ENCODE assay signal across 8 mouse cellular contexts in genomic region chr16:50841677-50842580, GRCm38 (mm10).
DNase-seq lines count a peak whose midpoint lies in the region; ATAC-seq lines count a peak whose summit lies in the region.

No protein-coding gene starts in this region.

- no peak overlapping the region for H3K9ac ChIP-seq in midbrain, embryonic 14.5 days (replicated peaks; ENCODE audit: low read length)
- H3K9ac ChIP-seq in stomach, embryonic 16.5 days (ENCODE audit: low read length) = no peak overlapping the region

- no peaks in the 10 kb centered on the region for H3K4me1 ChIP-seq in midbrain, embryonic 14.5 days (ENCODE audit: control insufficient read depth, insufficient read depth, low read length)
- no peaks in the 10 kb centered on the region for H3K4me1 ChIP-seq in stomach, embryonic 16.5 days (ENCODE audit: control insufficient read depth, insufficient read depth, low read length)

- H3K9me3 ChIP-seq in midbrain, embryonic 14.5 days (ENCODE audit: control insufficient read depth, low read length) = no peaks in the 10 kb centered on the region
- no peaks in the 10 kb centered on the region for H3K9me3 ChIP-seq in stomach, embryonic 16.5 days (replicated peaks; ENCODE audit: control insufficient read depth, low read length)

- WGBS in midbrain, embryonic 14.5 days = 39% methylated on average over 15 of the region's 15 CpGs
- WGBS in stomach, embryonic 16.5 days = 49% methylated on average over 15 of the region's 15 CpGs

- ATAC-seq in common myeloid progenitor, adult 5-6 weeks (replicated peaks; ENCODE audit: low read depth, poor library complexity, severe bottlenecking) = peak; percentile 87
- ATAC-seq in midbrain, embryonic 14.5 days (ENCODE audit: low FRiP score, low TSS enrichment) = peak; percentile 88
- ATAC-seq in stomach, embryonic 16.5 days (ENCODE audit: insufficient read depth, low FRiP score) = peak; percentile 40; the same call in 1 of the 2 replicates

- no peaks in the 10 kb centered on the region for H3K27me3 ChIP-seq in midbrain, embryonic 14.5 days (ENCODE audit: control insufficient read depth, insufficient read depth, low read length)
- H3K27me3 ChIP-seq in stomach, embryonic 16.5 days (ENCODE audit: control insufficient read depth, insufficient read depth, low read length) = no peaks in the 10 kb centered on the region

- peak; percentile 74 for DNase-seq in urinary bladder, postnatal 14 days (ENCODE audit: low spot score)
- no peak for DNase-seq in urinary bladder, postnatal 10 days (ENCODE audit: low spot score)
- peak; percentile 10 to 52 for DNase-seq in gastrocnemius, adult 8-10 months (ENCODE audit: low spot score in 2 of 2)
- DNase-seq in kidney, adult 11 months = peak; percentile 56
- peak; percentile 66 to 75 for DNase-seq in left cerebral cortex, postnatal 36 days (ENCODE audit: low spot score in 2 of 2)
- peak; percentile 96 for DNase-seq in midbrain, embryonic 14.5 days

- intact Hi-C loops in left cerebral cortex, postnatal 36 days (cut with DNase I) = loop anchor here (5.0 kb wide), 2 partner anchors 475 to 1340 kb away; no protein-coding TSS in a partner anchor

- H3K4me2 ChIP-seq in midbrain, embryonic 14.5 days (ENCODE audit: low read length) = peak overlapping the region; percentile 40
- no peak overlapping the region for H3K4me2 ChIP-seq in stomach, embryonic 16.5 days (ENCODE audit: low read depth, low read length)

- H3K36me3 ChIP-seq in midbrain, embryonic 14.5 days (ENCODE audit: control insufficient read depth, insufficient read depth, low read length) = no peaks in the 10 kb centered on the region
- H3K36me3 ChIP-seq in stomach, embryonic 16.5 days (ENCODE audit: control insufficient read depth, insufficient read depth, low read length) = no peaks in the 10 kb centered on the region

- H3K27ac ChIP-seq in midbrain, embryonic 14.5 days (replicated peaks; ENCODE audit: low read depth, low read length) = no peak overlapping the region
- no peak overlapping the region for H3K27ac ChIP-seq in stomach, embryonic 16.5 days (ENCODE audit: low read length)

- no peak overlapping the region for H3K4me3 ChIP-seq in midbrain, embryonic 14.5 days (replicated peaks; ENCODE audit: low read depth, low read length)
- no peak overlapping the region for H3K4me3 ChIP-seq in stomach, embryonic 16.5 days (replicated peaks; ENCODE audit: low read length)
